In genomic region chr19:5770311-5770710, GRCm38 (mm10) we compare ENCODE assay signal across 8 mouse cellular contexts. TPM values are rescaled to one million over a fixed set of nuclear protein-coding genes. Genes with fewer than 3 reads are reported as not detected.
DNase-seq lines count a peak whose midpoint lies in the region; ATAC-seq and TF ChIP-seq lines count a peak whose summit lies in the region.

No protein-coding gene starts in this region.

- no peaks in the 10 kb centered on the region for H3K27me3 ChIP-seq in lung, postnatal 0 days (replicated peaks; ENCODE audit: insufficient read depth, low read length)
- no peaks in the 10 kb centered on the region for H3K27me3 ChIP-seq in forebrain, embryonic 11.5 days (ENCODE audit: control insufficient read depth, insufficient read depth, low read length)
- H3K27me3 ChIP-seq in limb, embryonic 11.5 days (ENCODE audit: control insufficient read depth, insufficient read depth, low read length), result no peaks in the 10 kb centered on the region
- no peaks in the 10 kb centered on the region for H3K27me3 ChIP-seq in small intestine, adult 2 months (ENCODE audit: control insufficient read depth, insufficient read depth, low read length)

- H3K27ac ChIP-seq in lung, postnatal 0 days (ENCODE audit: low read length), result peak overlapping the region; percentile 95
- no peak overlapping the region for H3K27ac ChIP-seq in forebrain, embryonic 11.5 days (ENCODE audit: low read depth, low read length)
- H3K27ac ChIP-seq in limb, embryonic 11.5 days (replicated peaks; ENCODE audit: low read depth, low read length), result no peak overlapping the region
- peak overlapping the region; percentile 87 for H3K27ac ChIP-seq in small intestine, adult 2 months (ENCODE audit: insufficient read depth, low read depth, low read length)

- no peak for ATAC-seq in lung, postnatal 0 days
- ATAC-seq in forebrain, embryonic 11.5 days (replicated peaks; ENCODE audit: low FRiP score), result no peak
- no peak for ATAC-seq in limb, embryonic 11.5 days (ENCODE audit: insufficient number of reproducible peaks, low FRiP score, low TSS enrichment, low read depth)
- ATAC-seq in erythroid progenitor cell, adult 5-6 weeks (replicated peaks; ENCODE audit: low FRiP score, poor library complexity, severe bottlenecking), result no peak; the same call in 1 of the 2 replicates

- no peak for TF ChIP-seq EP300 in lung, postnatal 0 days (IDR thresholded peaks at IDR 0.05)

- H3K9ac ChIP-seq in lung, postnatal 0 days (replicated peaks; ENCODE audit: low read depth), result peak overlapping the region; percentile 88
- H3K9ac ChIP-seq in forebrain, embryonic 11.5 days (ENCODE audit: low read length), result peak overlapping the region; percentile 78
- peak overlapping the region; percentile 84 for H3K9ac ChIP-seq in limb, embryonic 11.5 days (ENCODE audit: low read length)

- H3K36me3 ChIP-seq in lung, postnatal 0 days (ENCODE audit: insufficient read depth, low read length), result peaks cover 13% of the 10 kb centered on the region
- H3K36me3 ChIP-seq in forebrain, embryonic 11.5 days (ENCODE audit: control insufficient read depth, insufficient read depth, low read length), result no peaks in the 10 kb centered on the region
- peaks cover 7% of the 10 kb centered on the region for H3K36me3 ChIP-seq in limb, embryonic 11.5 days (ENCODE audit: control insufficient read depth, insufficient read depth, low read length)
- peaks cover 23% of the 10 kb centered on the region for H3K36me3 ChIP-seq in small intestine, adult 2 months (ENCODE audit: control insufficient read depth, insufficient read depth, low read length)

- peaks cover 14% of the 10 kb centered on the region for H3K4me1 ChIP-seq in lung, postnatal 0 days (ENCODE audit: insufficient read depth, low read depth, low read length)
- H3K4me1 ChIP-seq in forebrain, embryonic 11.5 days (replicated peaks; ENCODE audit: control insufficient read depth, insufficient read depth, low read length), result peaks cover 5% of the 10 kb centered on the region
- H3K4me1 ChIP-seq in limb, embryonic 11.5 days (ENCODE audit: control insufficient read depth, insufficient read depth, low read length), result peaks cover 10% of the 10 kb centered on the region
- H3K4me1 ChIP-seq in small intestine, adult 2 months (ENCODE audit: control insufficient read depth, insufficient read depth, insufficient read length, low read length), result peaks cover 10% of the 10 kb centered on the region

- peak; percentile 21 for DNase-seq in lung, postnatal 0 days (ENCODE audit: low spot score)
- no peak for DNase-seq in lung, postnatal 25 days (ENCODE audit: low spot score)
- no peak for DNase-seq in forebrain, embryonic 11.5 days (ENCODE audit: low spot score)
- DNase-seq in limb, embryonic 11.5 days (ENCODE audit: low spot score), result no peak
- no peak for DNase-seq in urinary bladder, adult 18-20 months (ENCODE audit: low spot score in 2 of 2)
- DNase-seq in spleen, postnatal 4 days (ENCODE audit: low spot score in 2 of 2), result no peak

- 34% methylated on average over 9 of the region's 9 CpGs for WGBS in lung, postnatal 0 days
- 52% methylated on average over 9 of the region's 9 CpGs for WGBS in forebrain, embryonic 11.5 days
- WGBS in limb, embryonic 11.5 days, result 58% methylated on average over 9 of the region's 9 CpGs
- 37% methylated on average over 9 of the region's 9 CpGs for WGBS in small intestine, adult 2 months

- H3K4me3 ChIP-seq in lung, postnatal 0 days (ENCODE audit: low read depth, low read length), result peak overlapping the region; percentile 74
- H3K4me3 ChIP-seq in forebrain, embryonic 11.5 days (ENCODE audit: low read depth, low read length), result peak overlapping the region; percentile 62
- H3K4me3 ChIP-seq in limb, embryonic 11.5 days (ENCODE audit: low read depth, low read length), result peak overlapping the region; percentile 93
- H3K4me3 ChIP-seq in small intestine, adult 2 months (ENCODE audit: low read depth, low read length), result peak overlapping the region; percentile 96

- no peak for TF ChIP-seq CTCF in lung, postnatal 0 days (IDR thresholded peaks at IDR 0.05)
- TF ChIP-seq CTCF in small intestine, adult 2 months (IDR thresholded peaks at IDR 0.05; ENCODE audit: extremely low read depth, insufficient read length, insufficient replicate concordance, low read depth, low read length), result no peak

- peak overlapping the region; percentile 88 for H3K4me2 ChIP-seq in lung, postnatal 0 days (replicated peaks; ENCODE audit: low read depth, low read length)
- H3K4me2 ChIP-seq in forebrain, embryonic 11.5 days (ENCODE audit: low read depth, low read length, severe bottlenecking), result peak overlapping the region; percentile 73
- H3K4me2 ChIP-seq in limb, embryonic 11.5 days (ENCODE audit: low read depth, severe bottlenecking), result peak overlapping the region; percentile 62

- no peaks in the 10 kb centered on the region for H3K9me3 ChIP-seq in lung, postnatal 0 days (ENCODE audit: low read length)
- no peaks in the 10 kb centered on the region for H3K9me3 ChIP-seq in forebrain, embryonic 11.5 days (ENCODE audit: control insufficient read depth, low read length)
- no peaks in the 10 kb centered on the region for H3K9me3 ChIP-seq in limb, embryonic 11.5 days (ENCODE audit: control insufficient read depth, low read length)

- no peak for TF ChIP-seq POLR2A in small intestine, adult 2 months (IDR thresholded peaks at IDR 0.05; ENCODE audit: low read depth, low read length)

RNA-seq across cellular contexts. Expression of gene Scyl1, which starts 0.9 kb away (rescaled TPM):
- polyA plus RNA-seq in lung, postnatal 0 days (2015; fragmentation: Nextera tagmentation; extraction: Ambion mirVana), result 64.6 TPM in 2 replicates
- 65.2 and 66.3 TPM in 2 replicates for polyA plus RNA-seq in forebrain, embryonic 11.5 days (2014; fragmentation: Nextera tagmentation; extraction: Ambion mirVana)
- 65.8 and 66.6 TPM in 2 replicates for polyA plus RNA-seq in limb, embryonic 11.5 days (2014; fragmentation: Nextera tagmentation; extraction: Ambion mirVana)
- 37.1 and 52.5 TPM in 2 replicates for polyA plus RNA-seq in small intestine, adult 2 months (2012; rRNA removed)
- total RNA-seq in erythroid progenitor cell, adult 5-6 weeks (2015; ENCODE audit: low replicate concordance), result 18.4 and 24.1 TPM in 2 replicates
- total RNA-seq in erythroid progenitor cell, adult 5-6 weeks (2017; ENCODE audit: low replicate concordance), result 17.2 and 17.3 TPM in 2 replicates

RNA-seq across cellular contexts. Expression of gene Ltbp3, which starts 29.6 kb away (rescaled TPM):
- 51.9 and 59.6 TPM in 2 replicates for polyA plus RNA-seq in lung, postnatal 0 days (2015; fragmentation: Nextera tagmentation; extraction: Ambion mirVana)
- 5.0 and 5.5 TPM in 2 replicates for polyA plus RNA-seq in forebrain, embryonic 11.5 days (2014; fragmentation: Nextera tagmentation; extraction: Ambion mirVana)
- 3.0 and 9.7 TPM in 2 replicates for polyA plus RNA-seq in limb, embryonic 11.5 days (2014; fragmentation: Nextera tagmentation; extraction: Ambion mirVana)
- 28.2 and 30.2 TPM in 2 replicates for polyA plus RNA-seq in small intestine, adult 2 months (2012; rRNA removed)
- total RNA-seq in erythroid progenitor cell, adult 5-6 weeks (2015; ENCODE audit: low replicate concordance), result 2.5 and 10.1 TPM in 2 replicates
- total RNA-seq in erythroid progenitor cell, adult 5-6 weeks (2017; ENCODE audit: low replicate concordance), result 1.6 TPM in 1 of 2 replicates, not detected in the other

RNA-seq across cellular contexts. Expression of gene Fam89b, which starts 40.9 kb away (rescaled TPM):
- 120 and 126 TPM in 2 replicates for polyA plus RNA-seq in lung, postnatal 0 days (2015; fragmentation: Nextera tagmentation; extraction: Ambion mirVana)
- polyA plus RNA-seq in forebrain, embryonic 11.5 days (2014; fragmentation: Nextera tagmentation; extraction: Ambion mirVana), result 140 and 162 TPM in 2 replicates
- 147 and 152 TPM in 2 replicates for polyA plus RNA-seq in limb, embryonic 11.5 days (2014; fragmentation: Nextera tagmentation; extraction: Ambion mirVana)
- polyA plus RNA-seq in small intestine, adult 2 months (2012; rRNA removed), result 69.8 and 126 TPM in 2 replicates
- total RNA-seq in erythroid progenitor cell, adult 5-6 weeks (2015; ENCODE audit: low replicate concordance), result 67.9 and 77.8 TPM in 2 replicates
- 18.7 and 41.5 TPM in 2 replicates for total RNA-seq in erythroid progenitor cell, adult 5-6 weeks (2017; ENCODE audit: low replicate concordance)

RNA-seq across cellular contexts. Expression of gene Ehbp1l1, which starts 44.2 kb away (rescaled TPM):
- 19.3 and 21.6 TPM in 2 replicates for polyA plus RNA-seq in lung, postnatal 0 days (2015; fragmentation: Nextera tagmentation; extraction: Ambion mirVana)
- 6.8 and 7.4 TPM in 2 replicates for polyA plus RNA-seq in forebrain, embryonic 11.5 days (2014; fragmentation: Nextera tagmentation; extraction: Ambion mirVana)
- polyA plus RNA-seq in limb, embryonic 11.5 days (2014; fragmentation: Nextera tagmentation; extraction: Ambion mirVana), result 5.8 and 6.1 TPM in 2 replicates
- polyA plus RNA-seq in small intestine, adult 2 months (2012; rRNA removed), result 62.1 and 100 TPM in 2 replicates
- 176 and 250 TPM in 2 replicates for total RNA-seq in erythroid progenitor cell, adult 5-6 weeks (2015; ENCODE audit: low replicate concordance)
- total RNA-seq in erythroid progenitor cell, adult 5-6 weeks (2017; ENCODE audit: low replicate concordance), result 668 and 983 TPM in 2 replicates

Comparison
In these comparisons a context has a peak if more than half of its experiments do, and no peak if none do; other contexts are left out.
1. H3K27ac ChIP-seq: peak in lung, postnatal 0 days (single experiment) and small intestine, adult 2 months (single experiment); none in forebrain, embryonic 11.5 days (single experiment) and limb, embryonic 11.5 days (single experiment).
2. Peak in every context shown above with its lines, with median percentiles within 50 percentile points of each other: H3K4me2 ChIP-seq, H3K4me3 ChIP-seq and H3K9ac ChIP-seq.